In the genomic region with DNA sequence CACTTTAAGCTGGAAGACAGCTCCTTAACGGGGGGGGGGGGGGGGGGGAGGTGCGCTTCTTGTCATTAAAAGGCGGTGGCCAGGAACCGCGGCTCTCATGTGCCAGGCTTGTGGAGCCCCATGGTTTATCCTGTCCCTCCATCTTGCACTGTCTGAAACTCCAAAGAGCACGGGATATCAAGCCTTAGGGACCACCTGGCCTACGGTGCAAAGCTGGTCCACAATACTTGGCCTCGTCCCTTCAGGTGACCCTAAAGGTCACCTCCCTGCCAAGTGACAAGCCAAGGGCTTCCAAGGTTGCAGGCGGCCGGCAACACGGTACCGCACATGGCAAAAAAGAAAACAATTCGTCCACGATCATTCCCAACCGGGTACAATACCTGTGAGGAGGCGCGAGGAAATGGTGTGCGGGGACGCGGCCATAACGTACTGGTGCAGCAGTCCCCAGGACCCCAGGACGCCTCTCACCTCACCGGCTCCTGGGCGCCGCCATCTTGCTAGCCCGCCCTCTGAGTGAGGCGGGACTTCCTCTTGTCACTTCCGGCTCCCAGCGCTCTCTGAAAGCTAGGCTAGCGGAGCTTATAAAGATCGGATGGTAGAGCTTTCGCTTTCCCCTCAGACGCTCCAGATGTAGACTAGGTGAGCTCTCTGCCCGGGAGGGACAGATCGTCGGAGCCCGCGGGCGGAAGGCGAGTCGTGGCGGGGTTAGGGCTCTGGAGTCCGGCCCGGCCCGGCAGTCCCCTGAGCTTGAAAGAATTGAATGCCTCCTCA, we compare ENCODE assay signal across 8 mouse cellular contexts. TPM values are rescaled to one million over a fixed set of nuclear protein-coding genes. Genes with fewer than 3 reads are reported as not detected.
DNase-seq lines count a peak whose midpoint lies in the region; ATAC-seq and TF ChIP-seq lines count a peak whose summit lies in the region.

A gene (minus strand): TSS at position 513 of the 771 bp plus-strand sequence.

- WGBS in forebrain, embryonic 13.5 days = under 1% methylated on average over 45 of the region's 45 CpGs
- WGBS in large intestine, adult 2 months = under 1% methylated on average over 45 of the region's 45 CpGs
- under 1% methylated on average over 45 of the region's 45 CpGs for WGBS in liver, postnatal 0 days (ENCODE audit: insufficient replicate concordance)
- WGBS in neural tube, embryonic 14.5 days = under 1% methylated on average over 45 of the region's 45 CpGs

- no peak for TF ChIP-seq EP300 in liver, postnatal 0 days (IDR thresholded peaks at IDR 0.05; ENCODE audit: low read depth)

- H3K27ac ChIP-seq in forebrain, embryonic 13.5 days = peak within 1 kb of the TSS; percentile 86
- peak within 1 kb of the TSS; percentile 97 for H3K27ac ChIP-seq in liver, postnatal 0 days (ENCODE audit: low read depth)
- peak within 1 kb of the TSS; percentile 91 for H3K27ac ChIP-seq in neural tube, embryonic 14.5 days (ENCODE audit: low read depth, low read length)

- peak within 1 kb of the TSS; percentile 100 for H3K4me3 ChIP-seq in E14TG2a.4 (replicated peaks; ENCODE audit: low read length)
- peak within 1 kb of the TSS; percentile 65 for H3K4me3 ChIP-seq in forebrain, embryonic 13.5 days
- H3K4me3 ChIP-seq in liver, postnatal 0 days (ENCODE audit: low read depth, low read length) = peak within 1 kb of the TSS; percentile 93
- H3K4me3 ChIP-seq in neural tube, embryonic 14.5 days (ENCODE audit: low read depth, low read length) = peak within 1 kb of the TSS; percentile 53

- no peaks in the 10 kb centered on the region for H3K27me3 ChIP-seq in E14TG2a.4 (ENCODE audit: insufficient read depth, low read length)
- H3K27me3 ChIP-seq in forebrain, embryonic 13.5 days = no peaks in the 10 kb centered on the region
- no peaks in the 10 kb centered on the region for H3K27me3 ChIP-seq in liver, postnatal 0 days (ENCODE audit: insufficient read depth, low read length)
- no peaks in the 10 kb centered on the region for H3K27me3 ChIP-seq in neural tube, embryonic 14.5 days (ENCODE audit: control insufficient read depth, insufficient read depth, low read length)

- peak within 1 kb of the TSS; percentile 69 for H3K4me2 ChIP-seq in forebrain, embryonic 13.5 days
- H3K4me2 ChIP-seq in liver, postnatal 0 days (ENCODE audit: low read depth, low read length) = peak within 1 kb of the TSS; percentile 93
- H3K4me2 ChIP-seq in neural tube, embryonic 14.5 days (ENCODE audit: low read depth, low read length) = peak within 1 kb of the TSS; percentile 75

- peaks cover 14% of the 10 kb centered on the region; the same call in 1 of the 2 replicates for H3K36me3 ChIP-seq in E14TG2a.4 (ENCODE audit: insufficient read depth, low read length)
- peaks cover 13% of the 10 kb centered on the region; the same call in 1 of the 2 replicates for H3K36me3 ChIP-seq in forebrain, embryonic 13.5 days (ENCODE audit: poor library complexity, severe bottlenecking)
- no peaks in the 10 kb centered on the region; the same call in 1 of the 2 replicates for H3K36me3 ChIP-seq in liver, postnatal 0 days (replicated peaks; ENCODE audit: insufficient read depth, low read length)
- H3K36me3 ChIP-seq in neural tube, embryonic 14.5 days (ENCODE audit: control insufficient read depth, insufficient read depth, low read length) = no peaks in the 10 kb centered on the region

- 0 out of 2 replicates have a peak, but pooled peaks cover 2% of the 10 kb centered on the region for H3K9me3 ChIP-seq in E14TG2a.4 (ENCODE audit: low read length)
- no peaks in the 10 kb centered on the region for H3K9me3 ChIP-seq in forebrain, embryonic 13.5 days (replicated peaks)
- H3K9me3 ChIP-seq in liver, postnatal 0 days (ENCODE audit: low read length) = no peaks in the 10 kb centered on the region
- no peaks in the 10 kb centered on the region for H3K9me3 ChIP-seq in neural tube, embryonic 14.5 days (ENCODE audit: control insufficient read depth, low read length)

- peak; percentile 98 for ATAC-seq in forebrain, embryonic 13.5 days
- peak; percentile 97 for ATAC-seq in liver, postnatal 0 days
- peak; percentile 94 for ATAC-seq in neural tube, embryonic 14.5 days (ENCODE audit: low read depth)

- DNase-seq in c-Kit-positive CD71-positive TER-119-positive erythroid progenitor cells, embryonic 14.5 days (ENCODE audit: low spot score) = peak; percentile 86
- DNase-seq in heart, postnatal 10 days = peak; percentile 92 to 93
- peak; percentile 87 for DNase-seq in large intestine, adult 2 months (ENCODE audit: low read depth, low spot score)
- peak; percentile 89 for DNase-seq in liver, postnatal 0 days
- peak; percentile 88 for DNase-seq in testis, postnatal 10 days (ENCODE audit: low spot score)

- H3K4me1 ChIP-seq in E14TG2a.4 (replicated peaks; ENCODE audit: low read depth, low read length) = peaks cover 22% of the 10 kb centered on the region
- H3K4me1 ChIP-seq in forebrain, embryonic 13.5 days = peaks cover 21% of the 10 kb centered on the region
- H3K4me1 ChIP-seq in liver, postnatal 0 days (ENCODE audit: insufficient read depth) = peaks cover 9% of the 10 kb centered on the region
- H3K4me1 ChIP-seq in neural tube, embryonic 14.5 days (ENCODE audit: control insufficient read depth, insufficient read depth, low read length) = peaks cover 8% of the 10 kb centered on the region

- intact Hi-C loops in heart, postnatal 10 days (cut with DNase I) = loop anchor here (5.0 to 10.0 kb wide), 2 partner anchors 152 to 896 kb away; a partner anchor contains a TSS

- H3K9ac ChIP-seq in forebrain, embryonic 13.5 days = peak within 1 kb of the TSS; percentile 84
- peak within 1 kb of the TSS; percentile 77 for H3K9ac ChIP-seq in liver, postnatal 0 days (replicated peaks)
- peak within 1 kb of the TSS; percentile 85 for H3K9ac ChIP-seq in neural tube, embryonic 14.5 days (replicated peaks; ENCODE audit: low read depth, low read length)

- no peak for TF ChIP-seq CTCF in E14TG2a.4 (conservative IDR thresholded peaks at IDR 0.05; ENCODE audit: low read length)
- TF ChIP-seq CTCF in liver, postnatal 0 days (IDR thresholded peaks at IDR 0.05; ENCODE audit: low read depth) = no peak

RNA-seq across cellular contexts. Expression of the gene that starts here (rescaled TPM):
- 19.4 and 24.3 TPM in 2 replicates for polyA plus RNA-seq in forebrain, embryonic 13.5 days (2015; fragmentation: Nextera tagmentation; extraction: Ambion mirVana)
- 10 to 100 TPM; 71.2 to 72.1 TPM for total RNA-seq in heart, postnatal 10 days (2021)
- 15.6 and 20.5 TPM in 2 replicates for polyA plus RNA-seq in large intestine, adult 2 months (2012; rRNA removed)
- polyA plus RNA-seq in liver, postnatal 0 days (2015; fragmentation: Nextera tagmentation; extraction: Ambion mirVana) = 11.0 and 13.1 TPM in 2 replicates
- 28.3 and 29.0 TPM in 2 replicates for polyA plus RNA-seq in neural tube, embryonic 14.5 days (2014; fragmentation: Nextera tagmentation; extraction: Ambion mirVana)

Comparison
In these comparisons a context has a peak if more than half of its experiments do, and no peak if none do; other contexts are left out.
1. Peak in every context shown above with its lines: DNase-seq, ATAC-seq, H3K4me3 ChIP-seq and H3K27ac ChIP-seq.